Mouse (Mus musculus) liver, embryonic 14.5 days (tissue): ENCODE measurements around the gene S100pbp.

ENCODE experiments used
- CTCF ChIP-seq: IDR thresholded peaks from 2 replicates; pipeline ENCODE4 v1.5.1; 2016; ENCODE audit warnings: antibody characterized with exemption, low read depth, control low read depth
- EP300 ChIP-seq: IDR thresholded peaks from 2 replicates; pipeline ENCODE4 v1.6.1; 2016; ENCODE audit warnings: antibody characterized with exemption, low read depth

DNA sequence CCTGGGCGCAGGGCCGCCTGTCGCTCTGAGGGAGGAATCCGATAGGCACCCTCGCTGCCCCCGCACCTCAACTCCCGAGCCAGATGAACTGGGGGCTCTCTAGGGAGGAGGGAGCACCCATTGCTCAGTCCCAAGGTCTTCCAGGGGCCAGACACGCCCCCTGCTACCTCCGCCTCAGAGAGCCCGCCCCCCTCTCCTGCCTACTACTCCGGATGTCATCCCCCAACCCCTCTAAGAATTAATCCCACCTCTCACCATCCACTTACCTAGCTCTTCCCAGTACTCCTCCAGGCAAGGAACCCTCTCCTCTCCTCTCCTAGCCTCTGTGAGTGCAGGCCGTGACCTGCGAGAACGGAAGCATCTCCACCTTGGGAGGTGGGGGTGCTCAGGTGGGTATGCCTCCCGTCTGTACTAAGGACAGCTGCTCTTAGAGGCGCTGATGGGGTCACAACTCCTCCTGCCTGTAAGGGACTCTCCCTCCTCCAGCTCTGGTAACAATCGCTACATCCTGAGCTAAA, 67.9 kb downstream of the S100pbp start, which contains the start of gene Hpca:
- TF ChIP-seq CTCF = no peak
- no peak for TF ChIP-seq EP300
